Mouse (Mus musculus): ENCODE measurements at regions not wholly inside any gene's neighbourhood (a gene's known extent, or its start where the extent isn't known, plus 50 kb on each side); places are given as distances from the start of the nearest gene placed in this dataset.

DNA sequence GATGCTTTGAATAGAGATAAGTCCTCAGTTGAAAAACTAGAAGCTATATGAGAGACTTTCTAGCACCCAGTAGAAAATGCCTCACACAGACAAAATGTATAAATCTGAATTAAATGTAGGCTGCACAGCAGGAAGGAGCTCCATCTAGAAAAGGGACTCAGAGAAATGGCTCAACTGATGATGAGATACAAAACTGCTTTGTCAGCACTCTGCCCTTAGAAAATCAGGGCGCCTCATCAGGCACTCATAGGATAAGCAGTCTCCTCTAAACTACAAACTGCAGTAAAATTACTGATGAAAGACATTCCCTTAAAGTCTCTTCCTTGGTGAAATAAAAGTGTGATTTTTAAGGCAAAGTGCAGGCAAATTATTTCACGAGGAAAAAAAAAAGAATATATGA, 97.9 kb upstream of the Cblb start:
- no peaks in the 10 kb centered on the region for H3K9me3 ChIP-seq (ENCODE audit: control insufficient read depth)
- TF ChIP-seq CTCF (IDR thresholded peaks at IDR 0.05; ENCODE audit: low read depth) = no peak
- no peak for ATAC-seq
- H3K36me3 ChIP-seq (ENCODE audit: control insufficient read depth, insufficient read depth) = no peaks in the 10 kb centered on the region
- no peak overlapping the region for H3K4me3 ChIP-seq (ENCODE audit: low read depth, low read length)
- no peaks in the 10 kb centered on the region for H3K27me3 ChIP-seq (replicated peaks; ENCODE audit: control insufficient read depth, insufficient read depth, low read length)
- H3K9ac ChIP-seq (ENCODE audit: low read depth, low read length) = no peak overlapping the region
- WGBS = 69% methylated on average over 2 of the region's 2 CpGs
- H3K27ac ChIP-seq (ENCODE audit: low read depth, low read length) = no peak overlapping the region
- H3K4me1 ChIP-seq (replicated peaks; ENCODE audit: control insufficient read depth, insufficient read depth, low read length) = no peaks in the 10 kb centered on the region
- no peak overlapping the region for H3K4me2 ChIP-seq (replicated peaks; ENCODE audit: low read depth)

DNA sequence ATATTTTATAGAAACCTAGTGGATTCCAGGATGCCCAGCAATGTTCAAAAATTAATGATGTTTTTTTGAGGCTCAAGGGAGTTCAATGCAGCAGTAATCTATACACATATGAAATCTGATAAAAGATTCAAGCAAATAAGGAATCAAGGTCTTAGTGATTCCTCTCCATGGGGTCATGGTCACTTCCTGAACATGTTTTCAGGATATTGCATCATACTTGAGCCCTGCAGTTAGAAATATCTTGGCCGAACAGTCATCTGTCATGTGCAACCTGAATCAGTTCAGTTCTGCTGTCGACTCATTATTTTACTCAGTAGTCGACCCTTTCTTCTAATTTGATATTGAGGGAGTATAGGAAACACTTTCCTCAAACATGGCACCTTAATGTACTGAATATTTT, 97.1 kb upstream of the Cblb start:
- H3K36me3 ChIP-seq (ENCODE audit: control insufficient read depth, insufficient read depth) = no peaks in the 10 kb centered on the region
- no peak for ATAC-seq
- no peaks in the 10 kb centered on the region for H3K27me3 ChIP-seq (replicated peaks; ENCODE audit: control insufficient read depth, insufficient read depth, low read length)
- no peak overlapping the region for H3K27ac ChIP-seq (ENCODE audit: low read depth, low read length)
- no peaks in the 10 kb centered on the region for H3K4me1 ChIP-seq (replicated peaks; ENCODE audit: control insufficient read depth, insufficient read depth, low read length)
- no peak for TF ChIP-seq CTCF (IDR thresholded peaks at IDR 0.05; ENCODE audit: low read depth)
- H3K4me2 ChIP-seq (replicated peaks; ENCODE audit: low read depth) = no peak overlapping the region
- H3K4me3 ChIP-seq (ENCODE audit: low read depth, low read length) = no peak overlapping the region
- no peaks in the 10 kb centered on the region for H3K9me3 ChIP-seq (ENCODE audit: control insufficient read depth)
- no peak overlapping the region for H3K9ac ChIP-seq (ENCODE audit: low read depth, low read length)
- WGBS = 68% methylated on average over 3 of the region's 3 CpGs

DNA sequence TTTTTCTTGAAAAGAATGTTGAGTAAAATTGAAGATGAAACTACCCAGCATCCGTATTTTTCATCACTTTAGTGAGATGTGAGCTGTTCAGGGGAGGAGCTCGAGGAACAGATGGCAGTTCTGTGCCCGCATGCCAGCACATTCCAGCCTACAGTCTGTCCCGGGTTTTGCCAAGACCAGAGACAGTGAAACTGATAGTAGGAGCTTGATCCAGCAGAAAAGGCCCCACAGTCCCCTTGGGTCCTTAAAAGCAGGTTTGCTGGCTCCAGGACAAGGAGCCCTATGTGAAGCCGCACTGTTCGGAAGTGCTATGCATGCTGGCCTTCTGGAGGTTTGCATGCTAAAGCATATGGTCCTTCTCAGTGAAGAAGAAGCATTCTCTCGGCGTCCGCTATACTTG, 93.7 kb upstream of the Cblb start:
- TF ChIP-seq CTCF (IDR thresholded peaks at IDR 0.05; ENCODE audit: low read depth) = no peak
- WGBS = 88% methylated on average over 9 of the region's 9 CpGs
- ATAC-seq = no peak

DNA sequence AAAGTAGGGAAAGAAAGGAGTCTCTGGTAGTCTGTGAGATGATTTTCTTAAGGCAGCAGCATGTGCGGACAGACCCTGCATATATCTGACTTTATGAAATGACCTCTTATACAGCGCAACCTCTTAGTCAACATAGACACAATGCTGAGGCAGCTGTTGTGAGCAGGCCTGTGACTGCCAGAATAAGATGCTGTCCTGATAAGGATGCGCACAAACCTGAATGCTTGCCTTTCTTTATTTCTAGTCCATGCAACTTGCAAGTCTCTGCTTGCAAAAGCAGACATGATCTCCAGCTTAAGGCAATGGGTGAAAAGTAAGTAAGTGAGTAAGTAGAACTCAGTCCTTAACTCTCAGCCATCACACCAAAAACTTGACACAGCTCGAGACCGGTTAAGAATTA, 92.0 kb upstream of the Cblb start:
- H3K9ac ChIP-seq (ENCODE audit: low read depth, low read length) = no peak overlapping the region
- H3K36me3 ChIP-seq (ENCODE audit: control insufficient read depth, insufficient read depth) = no peaks in the 10 kb centered on the region
- WGBS = 90% methylated on average over 5 of the region's 5 CpGs
- no peak overlapping the region for H3K27ac ChIP-seq (ENCODE audit: low read depth, low read length)
- TF ChIP-seq CTCF (IDR thresholded peaks at IDR 0.05; ENCODE audit: low read depth) = no peak
- no peaks in the 10 kb centered on the region for H3K27me3 ChIP-seq (replicated peaks; ENCODE audit: control insufficient read depth, insufficient read depth, low read length)
- no peaks in the 10 kb centered on the region for H3K4me1 ChIP-seq (replicated peaks; ENCODE audit: control insufficient read depth, insufficient read depth, low read length)
- no peak overlapping the region for H3K4me3 ChIP-seq (ENCODE audit: low read depth, low read length)
- H3K9me3 ChIP-seq (ENCODE audit: control insufficient read depth) = no peaks in the 10 kb centered on the region
- ATAC-seq = no peak
- no peak overlapping the region for H3K4me2 ChIP-seq (replicated peaks; ENCODE audit: low read depth)

More for the DNA sequence above, 93.7 kb upstream of the Cblb start:
- no peaks in the 10 kb centered on the region for H3K36me3 ChIP-seq (ENCODE audit: control insufficient read depth, insufficient read depth)
- no peaks in the 10 kb centered on the region for H3K9me3 ChIP-seq (ENCODE audit: control insufficient read depth)
- no peak overlapping the region for H3K4me3 ChIP-seq (ENCODE audit: low read depth, low read length)
- H3K4me1 ChIP-seq (replicated peaks; ENCODE audit: control insufficient read depth, insufficient read depth, low read length) = no peaks in the 10 kb centered on the region
- no peaks in the 10 kb centered on the region for H3K27me3 ChIP-seq (replicated peaks; ENCODE audit: control insufficient read depth, insufficient read depth, low read length)
- H3K9ac ChIP-seq (ENCODE audit: low read depth, low read length) = no peak overlapping the region
- H3K27ac ChIP-seq (ENCODE audit: low read depth, low read length) = no peak overlapping the region
- no peak overlapping the region for H3K4me2 ChIP-seq (replicated peaks; ENCODE audit: low read depth)

DNA sequence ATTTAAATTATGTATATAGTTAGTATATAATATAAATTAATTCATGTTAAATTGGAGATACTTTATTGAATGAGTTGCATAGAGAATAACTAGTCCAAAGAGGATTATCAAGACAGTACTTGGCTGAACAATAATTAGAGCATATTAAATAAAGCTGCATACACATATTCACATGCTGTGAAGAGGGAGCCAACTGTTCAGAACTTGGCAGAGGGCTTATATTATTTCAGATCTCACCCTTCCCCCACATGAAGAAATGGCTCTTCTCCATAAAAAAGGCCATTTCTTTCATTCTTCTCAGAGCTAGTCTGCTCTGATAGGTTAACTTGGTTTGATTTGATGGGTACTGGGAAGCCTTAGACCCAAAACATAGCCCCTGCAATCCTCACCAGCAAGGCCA, 90.5 kb upstream of the Cblb start:
- no peaks in the 10 kb centered on the region for H3K36me3 ChIP-seq (ENCODE audit: control insufficient read depth, insufficient read depth)
- ATAC-seq = no peak
- no peak overlapping the region for H3K9ac ChIP-seq (ENCODE audit: low read depth, low read length)
- no peak overlapping the region for H3K4me2 ChIP-seq (replicated peaks; ENCODE audit: low read depth)
- no peak overlapping the region for H3K4me3 ChIP-seq (ENCODE audit: low read depth, low read length)
- no peaks in the 10 kb centered on the region for H3K4me1 ChIP-seq (replicated peaks; ENCODE audit: control insufficient read depth, insufficient read depth, low read length)
- no peak for TF ChIP-seq CTCF (IDR thresholded peaks at IDR 0.05; ENCODE audit: low read depth)
- no peak overlapping the region for H3K27ac ChIP-seq (ENCODE audit: low read depth, low read length)
- H3K27me3 ChIP-seq (replicated peaks; ENCODE audit: control insufficient read depth, insufficient read depth, low read length) = no peaks in the 10 kb centered on the region
- no peaks in the 10 kb centered on the region for H3K9me3 ChIP-seq (ENCODE audit: control insufficient read depth)

DNA sequence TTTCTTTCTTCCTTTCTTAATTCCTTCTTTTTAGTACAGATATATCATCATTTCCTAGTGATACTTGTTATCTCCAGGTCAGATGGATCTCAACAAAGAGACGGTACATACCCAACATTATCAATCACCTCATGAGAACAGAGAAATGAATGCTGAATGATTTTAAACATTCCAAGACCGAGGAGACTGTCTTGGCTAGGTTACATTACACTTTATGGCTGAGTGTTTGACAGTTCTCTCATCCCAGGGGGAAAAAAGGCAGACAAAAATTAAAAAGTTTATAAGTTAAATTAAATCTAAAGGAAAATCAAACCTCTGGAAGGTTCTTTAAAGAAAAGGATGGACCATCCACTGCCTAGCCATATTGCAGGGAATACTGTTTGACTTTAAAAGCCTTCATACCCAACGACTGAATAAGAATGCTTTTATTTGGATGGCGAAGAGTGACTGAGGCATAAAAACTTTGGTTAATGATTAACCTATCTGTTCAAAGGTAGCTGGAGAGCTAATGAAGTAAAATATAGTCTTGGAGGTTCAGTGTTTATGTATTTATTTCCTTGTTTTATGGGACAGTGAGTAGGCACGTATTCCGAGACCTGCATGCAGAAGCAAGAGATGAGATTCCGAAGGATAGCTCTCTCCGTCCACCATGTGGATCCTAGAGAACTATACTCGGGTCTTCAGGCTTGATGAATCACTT, 88.4 kb upstream of the Cblb start:
- no peaks in the 10 kb centered on the region for H3K4me1 ChIP-seq (replicated peaks; ENCODE audit: control insufficient read depth, insufficient read depth, low read length)
- no peaks in the 10 kb centered on the region for H3K9me3 ChIP-seq (ENCODE audit: control insufficient read depth)
- 48% methylated on average over 9 of the region's 9 CpGs for WGBS
- ATAC-seq = peak; percentile 83
- no peak overlapping the region for H3K9ac ChIP-seq (ENCODE audit: low read depth, low read length)
- no peak for TF ChIP-seq CTCF (IDR thresholded peaks at IDR 0.05; ENCODE audit: low read depth)
- no peaks in the 10 kb centered on the region for H3K27me3 ChIP-seq (replicated peaks; ENCODE audit: control insufficient read depth, insufficient read depth, low read length)
- no peaks in the 10 kb centered on the region for H3K36me3 ChIP-seq (ENCODE audit: control insufficient read depth, insufficient read depth)
- H3K4me3 ChIP-seq (ENCODE audit: low read depth, low read length) = no peak overlapping the region
- no peak overlapping the region for H3K27ac ChIP-seq (ENCODE audit: low read depth, low read length)
- H3K4me2 ChIP-seq (replicated peaks; ENCODE audit: low read depth) = 0 out of 2 replicates have a peak overlapping the region, but pooled peaks have one; percentile 9

Data from intestine, postnatal 0 days (tissue).